Mouse (Mus musculus): ENCODE results near the gene Cpm. TPM values are rescaled to one million over a fixed set of nuclear protein-coding genes. Genes with fewer than 3 reads are reported as not detected.

Gene Cpm
- polyA plus RNA-seq, 1 experiment from 2014 or later: 4.2 TPM

- Histone ChIP-seq H3K9ac (replicated peaks; ENCODE audit: low read depth, low read length) (no peak overlapping the region), H3K4me2 (ENCODE audit: low read depth, low read length) (no peak overlapping the region), H3K27ac (ENCODE audit: low read depth, low read length) (no peak overlapping the region), H3K27me3 (ENCODE audit: control insufficient read depth, insufficient read depth, low read length) (no peaks in the 10 kb centered on the region), H3K4me1 (ENCODE audit: control insufficient read depth, insufficient read depth, low read length) (no peaks in the 10 kb centered on the region), H3K36me3 (ENCODE audit: control insufficient read depth, insufficient read depth, low read length) (no peaks in the 10 kb centered on the region), H3K9me3 (ENCODE audit: control insufficient read depth, low read length) (no peaks in the 10 kb centered on the region), H3K4me3 (ENCODE audit: low read depth, low read length) (no peak overlapping the region)
- WGBS: 87% methylated on average over 15 of the region's 15 CpGs
- no peak for ATAC-seq (ENCODE audit: low read depth)
Observed at GRCm38 (mm10) chr10:117605283-117606243, 23.7 kb upstream of the Cpm start.

- no peak for ATAC-seq (ENCODE audit: low read depth)
- Histone ChIP-seq H3K27ac (ENCODE audit: low read depth, low read length) (no peak overlapping the region), H3K9ac (replicated peaks; ENCODE audit: low read depth, low read length) (no peak overlapping the region), H3K36me3 (ENCODE audit: control insufficient read depth, insufficient read depth, low read length) (no peaks in the 10 kb centered on the region), H3K4me2 (ENCODE audit: low read depth, low read length) (no peak overlapping the region), H3K4me3 (ENCODE audit: low read depth, low read length) (no peak overlapping the region), H3K9me3 (ENCODE audit: control insufficient read depth, low read length) (no peaks in the 10 kb centered on the region), H3K4me1 (ENCODE audit: control insufficient read depth, insufficient read depth, low read length) (no peaks in the 10 kb centered on the region), H3K27me3 (ENCODE audit: control insufficient read depth, insufficient read depth, low read length) (no peaks in the 10 kb centered on the region)
- 85% methylated on average over 5 of the region's 5 CpGs for WGBS
Observed at GRCm38 (mm10) chr10:117606423-117606822, 22.9 kb upstream of the Cpm start.

GRCm38 (mm10) chr10:117607051-117607803 is 22.1 kb upstream of the Cpm start:
- Histone ChIP-seq H3K27me3 (ENCODE audit: control insufficient read depth, insufficient read depth, low read length) (no peaks in the 10 kb centered on the region), H3K4me2 (ENCODE audit: low read depth, low read length) (no peak overlapping the region), H3K27ac (ENCODE audit: low read depth, low read length) (no peak overlapping the region), H3K4me3 (ENCODE audit: low read depth, low read length) (no peak overlapping the region), H3K9ac (replicated peaks; ENCODE audit: low read depth, low read length) (no peak overlapping the region), H3K9me3 (ENCODE audit: control insufficient read depth, low read length) (no peaks in the 10 kb centered on the region), H3K4me1 (ENCODE audit: control insufficient read depth, insufficient read depth, low read length) (no peaks in the 10 kb centered on the region), H3K36me3 (ENCODE audit: control insufficient read depth, insufficient read depth, low read length) (no peaks in the 10 kb centered on the region)
- ATAC-seq (ENCODE audit: low read depth): no peak
- WGBS: 96% methylated on average over 20 of the region's 20 CpGs

- ATAC-seq (ENCODE audit: low read depth): no peak
- Histone ChIP-seq H3K9ac (replicated peaks; ENCODE audit: low read depth, low read length) (no peak overlapping the region), H3K27ac (ENCODE audit: low read depth, low read length) (no peak overlapping the region), H3K4me2 (ENCODE audit: low read depth, low read length) (no peak overlapping the region), H3K36me3 (ENCODE audit: control insufficient read depth, insufficient read depth, low read length) (no peaks in the 10 kb centered on the region), H3K4me1 (ENCODE audit: control insufficient read depth, insufficient read depth, low read length) (no peaks in the 10 kb centered on the region), H3K9me3 (ENCODE audit: control insufficient read depth, low read length) (no peaks in the 10 kb centered on the region), H3K4me3 (ENCODE audit: low read depth, low read length) (no peak overlapping the region), H3K27me3 (ENCODE audit: control insufficient read depth, insufficient read depth, low read length) (no peaks in the 10 kb centered on the region)
- WGBS: 95% methylated on average over 10 of the region's 10 CpGs
Observed at GRCm38 (mm10) chr10:117607804-117608279, 21.5 kb upstream of the Cpm start.

- Histone ChIP-seq H3K9me3 (ENCODE audit: control insufficient read depth, low read length) (no peaks in the 10 kb centered on the region), H3K36me3 (ENCODE audit: control insufficient read depth, insufficient read depth, low read length) (no peaks in the 10 kb centered on the region), H3K27ac (ENCODE audit: low read depth, low read length) (no peak overlapping the region), H3K4me1 (ENCODE audit: control insufficient read depth, insufficient read depth, low read length) (no peaks in the 10 kb centered on the region), H3K4me3 (ENCODE audit: low read depth, low read length) (no peak overlapping the region), H3K4me2 (ENCODE audit: low read depth, low read length) (no peak overlapping the region), H3K27me3 (ENCODE audit: control insufficient read depth, insufficient read depth, low read length) (no peaks in the 10 kb centered on the region), H3K9ac (replicated peaks; ENCODE audit: low read depth, low read length) (no peak overlapping the region)
- ATAC-seq (ENCODE audit: low read depth): no peak
- WGBS: 89% methylated on average over 7 of the region's 7 CpGs
Observed at GRCm38 (mm10) chr10:117608487-117608886, 20.8 kb upstream of the Cpm start.

GRCm38 (mm10) chr10:117608988-117609809 is 20.1 kb upstream of the Cpm start:
- Histone ChIP-seq H3K4me3 (ENCODE audit: low read depth, low read length) (no peak overlapping the region), H3K9me3 (ENCODE audit: control insufficient read depth, low read length) (no peaks in the 10 kb centered on the region), H3K9ac (replicated peaks; ENCODE audit: low read depth, low read length) (no peak overlapping the region), H3K4me2 (ENCODE audit: low read depth, low read length) (no peak overlapping the region), H3K27ac (ENCODE audit: low read depth, low read length) (no peak overlapping the region), H3K27me3 (ENCODE audit: control insufficient read depth, insufficient read depth, low read length) (no peaks in the 10 kb centered on the region), H3K4me1 (ENCODE audit: control insufficient read depth, insufficient read depth, low read length) (no peaks in the 10 kb centered on the region), H3K36me3 (ENCODE audit: control insufficient read depth, insufficient read depth, low read length) (no peaks in the 10 kb centered on the region)
- 92% methylated on average over 7 of the region's 7 CpGs for WGBS
- ATAC-seq (ENCODE audit: low read depth): no peak

GRCm38 (mm10) chr10:117609810-117610090 is 19.6 kb upstream of the Cpm start:
- no peak overlapping the region for H3K4me3 ChIP-seq (ENCODE audit: low read depth, low read length)
- no peak overlapping the region for H3K4me2 ChIP-seq (ENCODE audit: low read depth, low read length)
- 90% methylated on average over 6 of the region's 6 CpGs for WGBS
- H3K9ac ChIP-seq (replicated peaks; ENCODE audit: low read depth, low read length): no peak overlapping the region
- no peaks in the 10 kb centered on the region for H3K27me3 ChIP-seq (ENCODE audit: control insufficient read depth, insufficient read depth, low read length)
- H3K9me3 ChIP-seq (ENCODE audit: control insufficient read depth, low read length): no peaks in the 10 kb centered on the region
- no peak for ATAC-seq (ENCODE audit: low read depth)
- H3K36me3 ChIP-seq (ENCODE audit: control insufficient read depth, insufficient read depth, low read length): no peaks in the 10 kb centered on the region
- no peak overlapping the region for H3K27ac ChIP-seq (ENCODE audit: low read depth, low read length)
- H3K4me1 ChIP-seq (ENCODE audit: control insufficient read depth, insufficient read depth, low read length): no peaks in the 10 kb centered on the region

- no peaks in the 10 kb centered on the region for H3K9me3 ChIP-seq (ENCODE audit: control insufficient read depth, low read length)
- 97% methylated on average over 5 of the region's 5 CpGs for WGBS
- no peak overlapping the region for H3K9ac ChIP-seq (replicated peaks; ENCODE audit: low read depth, low read length)
- no peak overlapping the region for H3K4me2 ChIP-seq (ENCODE audit: low read depth, low read length)
- no peaks in the 10 kb centered on the region for H3K36me3 ChIP-seq (ENCODE audit: control insufficient read depth, insufficient read depth, low read length)
- ATAC-seq (ENCODE audit: low read depth): no peak
- no peak overlapping the region for H3K27ac ChIP-seq (ENCODE audit: low read depth, low read length)
- no peak overlapping the region for H3K4me3 ChIP-seq (ENCODE audit: low read depth, low read length)
- H3K27me3 ChIP-seq (ENCODE audit: control insufficient read depth, insufficient read depth, low read length): no peaks in the 10 kb centered on the region
- no peaks in the 10 kb centered on the region for H3K4me1 ChIP-seq (ENCODE audit: control insufficient read depth, insufficient read depth, low read length)
Observed at GRCm38 (mm10) chr10:117610160-117610764, 19.0 kb upstream of the Cpm start.
